Mouse (Mus musculus): ENCODE data around the gene Cltb.

- TF ChIP-seq MAX (IDR thresholded peaks at IDR 0.05) (no peak), CTCF (IDR thresholded peaks at IDR 0.05; ENCODE audit: control insufficient read depth, insufficient read depth, insufficient read length) (no peak), MYOD1 (IDR thresholded peaks at IDR 0.05; ENCODE audit: control insufficient read depth, insufficient read length, low read depth) (no peak), CEBPB (IDR thresholded peaks at IDR 0.05; ENCODE audit: low read depth) (no peak), MYOG (IDR thresholded peaks at IDR 0.05; ENCODE audit: control insufficient read depth, extremely low read depth, insufficient read length) (no peak), USF1 (IDR thresholded peaks at IDR 0.05; ENCODE audit: low read depth) (no peak)
Measured at GRCm38 (mm10) chr13:54629128-54629527, 18.0 kb upstream of the Cltb start.
